Mouse (Mus musculus) megakaryocyte, embryonic 14.5 days (primary cell): ENCODE measurements around the gene Mgat4a. TPM values are rescaled to one million over a fixed set of nuclear protein-coding genes. Genes with fewer than 3 reads are reported as not detected.

Source experiments
- H3K27me3 ChIP-seq: replicated peaks from 2 replicates; pipeline ENCODE3; 2012; ENCODE audit warnings: inconsistent platforms
- H3K36me3 ChIP-seq: replicated peaks from 2 replicates; pipeline ENCODE3; 2012; ENCODE audit warnings: low read length, inconsistent platforms, mixed read lengths
- H3K4me1 ChIP-seq: 2 replicates; pipeline ENCODE4 v1.6.1; 2012; ENCODE audit warnings: inconsistent platforms
- H3K4me3 ChIP-seq: replicated peaks from 2 replicates; pipeline ENCODE3; 2012; ENCODE audit warnings: moderate library complexity, mild to moderate bottlenecking, inconsistent platforms
- H3K9me3 ChIP-seq: 2 replicates; pipeline ENCODE4 v1.6.1; 2012; ENCODE audit warnings: inconsistent platforms
- FLI1 ChIP-seq: IDR thresholded peaks from 2 replicates; pipeline ENCODE4 v1.6.1; 2012; ENCODE audit warnings: low read length, inconsistent platforms, mixed read lengths
- GATA1 ChIP-seq: IDR thresholded peaks from 3 replicates; pipeline ENCODE4 v1.6.1; 2012; ENCODE audit warnings: mixed read lengths, low read length, inconsistent platforms, borderline replicate concordance
- polyA plus RNA-seq: library from polyadenylated mRNA; stranded (reverse); fragments of >175 nt; gene quantifications from 2 replicates; pipeline ENCODE4 v1.2.3, GENCODE M21; 2012; ENCODE audit warnings: low replicate concordance; ENCODE audit not compliant: insufficient read depth

Gene Mgat4a
- polyA plus RNA-seq, 1 experiment: 0.27 TPM

DNA sequence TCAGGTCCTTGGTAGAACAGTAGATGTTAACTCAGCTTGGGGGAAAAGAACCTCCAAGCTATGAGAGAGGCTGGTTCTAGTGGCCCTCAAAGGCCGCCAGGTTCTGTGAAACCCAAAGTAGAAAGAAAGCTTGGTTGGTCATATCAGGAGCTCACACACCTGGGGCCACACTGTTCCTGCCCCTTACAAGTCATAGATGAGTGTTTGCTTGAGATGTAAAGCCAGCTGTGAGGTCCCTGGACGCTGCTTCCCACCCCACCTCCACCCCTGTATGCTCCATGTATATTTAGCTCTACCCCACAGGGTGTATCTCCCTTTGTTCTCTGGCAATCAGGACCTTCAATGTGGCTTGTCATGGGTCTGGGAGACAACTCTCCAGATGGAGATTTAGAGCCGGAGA, 132.1 kb downstream of the Mgat4a start:
- H3K4me1 ChIP-seq: peaks cover 31% of the 10 kb centered on the region
- H3K36me3 ChIP-seq: peaks cover 72% of the 10 kb centered on the region
- H3K9me3 ChIP-seq: no peaks in the 10 kb centered on the region
- H3K27me3 ChIP-seq: no peaks in the 10 kb centered on the region
- TF ChIP-seq FLI1 (no peak), GATA1 (no peak)
- no peak overlapping the region for H3K4me3 ChIP-seq

DNA sequence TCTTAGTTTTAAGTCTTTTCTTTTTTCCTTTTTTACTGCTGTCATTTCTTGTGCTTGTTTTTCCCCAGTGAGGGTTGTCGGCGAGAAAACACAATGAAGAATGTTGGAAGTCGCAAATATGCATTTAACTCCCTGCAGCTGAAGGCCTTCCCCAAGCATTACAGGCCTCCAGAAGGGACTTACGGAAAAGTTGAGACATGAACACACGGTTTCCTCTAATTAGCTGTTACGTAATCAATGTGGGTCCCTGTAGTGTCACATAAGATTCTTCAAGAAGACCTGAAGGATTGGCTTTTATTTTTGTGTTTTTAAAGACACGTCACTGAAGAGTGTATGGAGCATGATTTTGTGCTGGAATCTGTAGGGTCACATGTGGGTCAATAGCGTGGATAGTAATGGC, 132.8 kb downstream of the Mgat4a start:
- TF ChIP-seq FLI1: no peak
- TF ChIP-seq GATA1: no peak
- H3K4me3 ChIP-seq: no peak overlapping the region
- no peaks in the 10 kb centered on the region for H3K27me3 ChIP-seq
- H3K4me1 ChIP-seq: peaks cover 34% of the 10 kb centered on the region
- H3K36me3 ChIP-seq: peaks cover 74% of the 10 kb centered on the region
- no peaks in the 10 kb centered on the region for H3K9me3 ChIP-seq

DNA sequence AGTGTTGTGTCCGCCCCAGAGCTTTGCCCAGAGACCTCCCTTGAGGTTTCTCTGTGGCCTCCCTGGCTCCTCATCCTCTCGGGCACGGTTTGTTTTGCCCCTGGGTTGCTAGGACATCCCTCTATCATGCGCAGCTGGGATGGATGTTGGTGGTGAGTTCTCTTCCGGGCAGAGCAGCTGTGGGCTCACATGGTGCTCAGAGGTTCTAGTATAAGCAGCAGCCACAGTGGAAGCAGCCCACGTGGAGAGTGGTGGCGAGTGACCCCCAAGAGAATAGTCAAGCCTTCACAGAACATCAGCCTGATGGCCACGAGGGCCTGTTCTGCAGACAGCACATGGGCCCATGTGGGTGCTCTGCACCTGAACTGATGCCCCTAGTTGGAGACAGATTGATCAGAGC, 133.6 kb downstream of the Mgat4a start:
- TF ChIP-seq FLI1 (no peak), GATA1 (no peak)
- peaks cover 82% of the 10 kb centered on the region for H3K36me3 ChIP-seq

DNA sequence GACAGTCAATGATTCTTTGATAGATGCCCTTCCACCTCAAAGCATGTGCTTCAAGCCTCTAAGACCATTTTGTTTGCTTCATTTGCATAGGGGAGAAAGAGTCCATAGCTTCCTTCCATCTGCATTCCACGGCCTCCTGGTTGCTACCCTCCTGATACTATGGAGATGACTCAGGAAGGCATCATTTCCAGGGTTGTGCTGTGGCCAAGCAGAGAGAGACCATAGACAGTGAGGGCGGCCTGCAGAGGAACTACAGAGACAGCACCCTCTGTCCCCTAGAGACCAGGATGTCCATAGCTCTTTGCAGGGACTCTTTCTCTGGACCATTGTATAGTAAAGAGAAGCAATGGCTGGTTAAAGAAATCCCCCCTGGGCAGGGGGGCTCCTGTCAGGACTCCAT, 135.7 kb downstream of the Mgat4a start:
- Histone ChIP-seq H3K36me3 (peaks cover 89% of the 10 kb centered on the region), H3K27me3 (no peaks in the 10 kb centered on the region), H3K4me3 (no peak overlapping the region), H3K9me3 (no peaks in the 10 kb centered on the region), H3K4me1 (peaks cover 43% of the 10 kb centered on the region)
- TF ChIP-seq GATA1 (no peak), FLI1 (no peak)

More for the DNA sequence above, 133.6 kb downstream of the Mgat4a start:
- Histone ChIP-seq H3K27me3 (no peaks in the 10 kb centered on the region), H3K4me1 (peaks cover 36% of the 10 kb centered on the region), H3K9me3 (no peaks in the 10 kb centered on the region), H3K4me3 (no peak overlapping the region)

DNA sequence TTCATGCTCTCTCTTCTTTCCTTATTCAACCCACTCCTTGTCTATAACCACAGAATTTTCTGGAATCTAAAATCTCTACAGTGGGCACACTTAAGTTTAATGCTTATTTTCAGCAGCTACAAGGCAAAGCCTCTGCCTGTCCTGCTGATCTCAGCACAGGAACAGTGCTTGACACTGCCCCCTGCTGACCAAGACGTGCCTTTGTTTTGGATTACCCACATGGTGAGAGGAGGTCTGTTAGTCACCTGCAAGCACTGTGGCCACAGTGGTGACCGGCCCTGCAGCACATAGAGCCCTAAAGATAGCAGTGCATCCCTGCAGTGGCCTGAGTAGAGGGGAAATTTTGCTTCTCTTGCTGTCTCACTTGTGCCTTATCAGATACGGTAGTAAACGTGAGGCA, 139.1 kb downstream of the Mgat4a start:
- Histone ChIP-seq H3K4me3 (no peak overlapping the region), H3K27me3 (no peaks in the 10 kb centered on the region), H3K9me3 (no peaks in the 10 kb centered on the region), H3K36me3 (peaks cover 95% of the 10 kb centered on the region), H3K4me1 (peaks cover 43% of the 10 kb centered on the region)
- no peak for TF ChIP-seq FLI1
- TF ChIP-seq GATA1: no peak

DNA sequence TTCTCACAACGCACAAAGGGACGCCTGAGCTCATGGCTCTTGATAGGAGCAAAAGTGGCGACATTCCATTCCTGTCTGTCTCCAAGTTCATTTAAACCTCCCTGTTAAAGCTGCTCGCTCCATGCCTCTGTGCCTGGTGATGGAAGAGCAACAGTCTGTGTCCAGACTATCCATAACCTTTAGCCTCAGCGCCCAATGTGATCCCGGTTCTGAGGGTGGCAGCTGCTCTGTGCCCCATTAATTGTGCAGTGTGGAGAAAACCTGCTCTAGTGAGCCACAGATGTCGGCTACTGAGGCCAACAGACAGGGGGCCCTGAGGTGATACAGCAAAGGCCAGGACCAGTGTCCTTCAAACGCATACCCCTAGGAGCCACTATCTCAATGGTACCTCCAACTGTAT, 141.1 kb downstream of the Mgat4a start:
- Histone ChIP-seq H3K4me3 (no peak overlapping the region), H3K4me1 (peaks cover 36% of the 10 kb centered on the region), H3K27me3 (no peaks in the 10 kb centered on the region), H3K9me3 (no peaks in the 10 kb centered on the region), H3K36me3 (peaks cover 96% of the 10 kb centered on the region)
- TF ChIP-seq FLI1 (no peak), GATA1 (no peak)

DNA sequence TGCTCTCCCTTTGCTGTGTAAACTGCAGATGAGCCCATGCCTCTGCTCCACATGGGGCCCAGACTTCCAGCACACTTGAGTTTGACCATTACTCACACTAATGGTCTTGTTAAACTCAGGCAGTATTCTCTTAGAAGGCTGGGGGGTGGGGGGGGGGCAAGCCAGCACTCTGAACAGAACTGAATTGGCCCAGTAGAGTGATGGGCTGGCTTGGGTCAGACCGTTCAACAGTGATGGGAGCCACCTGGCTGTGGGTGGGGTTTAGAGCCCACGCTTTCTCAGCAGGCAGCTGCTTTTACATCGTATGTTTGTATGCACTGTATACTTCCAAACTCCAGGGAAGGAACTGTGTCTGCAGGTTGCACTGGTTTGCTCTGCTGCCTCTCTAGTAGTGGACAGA, 141.9 kb downstream of the Mgat4a start:
- no peaks in the 10 kb centered on the region for H3K27me3 ChIP-seq
- H3K9me3 ChIP-seq: no peaks in the 10 kb centered on the region
- TF ChIP-seq FLI1 (no peak), GATA1 (no peak)
- no peak overlapping the region for H3K4me3 ChIP-seq
- peaks cover 36% of the 10 kb centered on the region for H3K4me1 ChIP-seq
- peaks cover 98% of the 10 kb centered on the region for H3K36me3 ChIP-seq

DNA sequence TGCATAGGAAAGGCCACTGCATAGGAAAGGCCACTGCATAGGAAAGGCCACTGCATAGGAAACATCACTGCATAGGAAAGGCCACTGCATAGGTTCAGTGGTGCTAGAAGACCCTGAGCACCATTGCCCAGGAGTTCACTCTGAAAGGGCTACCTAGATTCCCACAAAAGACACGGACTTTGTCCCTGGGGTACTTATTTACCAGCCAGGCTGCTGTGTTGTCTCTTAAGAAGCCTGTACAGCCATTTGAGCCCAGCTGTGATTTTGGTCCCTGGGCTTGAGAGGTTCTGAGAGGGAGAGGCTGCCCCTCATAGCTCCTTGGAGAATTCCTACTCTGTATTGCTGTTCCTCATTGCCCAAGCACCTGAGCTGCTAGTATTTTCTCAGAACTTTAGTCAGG, 144.3 kb downstream of the Mgat4a start:
- peaks cover 97% of the 10 kb centered on the region for H3K36me3 ChIP-seq
- no peak overlapping the region for H3K4me3 ChIP-seq
- TF ChIP-seq GATA1: no peak
- H3K4me1 ChIP-seq: peaks cover 13% of the 10 kb centered on the region; the same call in 1 of the 2 replicates
- H3K27me3 ChIP-seq: no peaks in the 10 kb centered on the region
- no peaks in the 10 kb centered on the region for H3K9me3 ChIP-seq

DNA sequence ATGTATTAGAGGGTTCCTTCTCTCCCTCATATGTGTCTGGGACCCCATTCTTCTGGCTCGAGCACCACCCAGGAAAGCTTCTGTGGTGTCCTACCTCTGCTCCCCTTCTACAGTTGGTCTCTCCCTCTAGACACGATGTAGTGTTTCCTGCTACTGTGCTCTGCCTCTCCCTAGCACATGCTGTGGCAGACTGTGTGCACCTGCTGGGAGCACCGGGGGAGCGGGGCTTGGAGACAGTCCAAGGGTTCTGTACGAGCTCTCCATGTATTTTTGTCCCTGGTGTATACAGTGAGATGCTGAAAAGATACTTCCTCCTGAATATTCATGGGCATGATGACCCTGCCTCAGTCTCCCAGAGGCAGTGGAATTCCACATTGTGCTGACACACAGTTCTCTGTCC, 147.6 kb downstream of the Mgat4a start:
- Histone ChIP-seq H3K9me3 (no peaks in the 10 kb centered on the region), H3K4me1 (peaks cover 4% of the 10 kb centered on the region; the same call in 1 of the 2 replicates), H3K27me3 (no peaks in the 10 kb centered on the region), H3K4me3 (no peak overlapping the region), H3K36me3 (peaks cover 97% of the 10 kb centered on the region)
- TF ChIP-seq GATA1 (no peak), FLI1 (no peak)

Other genes starting within 250 kb of the Mgat4a start
- gene Inpp4a, start 241.2 kb downstream of the Mgat4a start, polyA plus RNA-seq: 2.5 and 7.7 TPM in 2 replicates
- 4.8 and 12.9 TPM in 2 replicates for gene Coa5, start 110.9 kb downstream of the Mgat4a start, polyA plus RNA-seq
- 32.9 and 52.3 TPM in 2 replicates for gene Unc50, start 110.9 kb downstream of the Mgat4a start, polyA plus RNA-seq
- gene 2010300C02Rik, start 179.1 kb upstream of the Mgat4a start, polyA plus RNA-seq: 10.7 and 15.7 TPM in 2 replicates